Mouse (Mus musculus): ENCODE data around the gene Dguok.

Dguok gene

GRCm38 (mm10) chr6:83506258-83507167 lies at the start of gene Dguok:
Gene Dguok, minus strand, starts transcription at chr6:83506969.
- DNase-seq (ENCODE audit: low spot score) = peak; percentile 100

GRCm38 (mm10) chr6:83555972-83556371 lies 49.2 kb upstream of the Dguok start:
- DNase-seq (ENCODE audit: low spot score) = no peak

GRCm38 (mm10) chr6:83548346-83548745 lies 41.6 kb upstream of the Dguok start:
- DNase-seq (ENCODE audit: low spot score) = no peak

- DNase-seq (ENCODE audit: low spot score) = no peak
Measured at GRCm38 (mm10) chr6:83545778-83546177, 39.0 kb upstream of the Dguok start.

GRCm38 (mm10) chr6:83541756-83542456 lies 35.1 kb upstream of the Dguok start:
- DNase-seq (ENCODE audit: low spot score) = peak; percentile 83

GRCm38 (mm10) chr6:83540017-83540416 lies 33.2 kb upstream of the Dguok start:
- no peak for DNase-seq (ENCODE audit: low spot score)

- DNase-seq (ENCODE audit: low spot score) = no peak
Measured at GRCm38 (mm10) chr6:83536795-83537059, 30.0 kb upstream of the Dguok start.

GRCm38 (mm10) chr6:83536028-83536794 lies 29.4 kb upstream of the Dguok start, which contains the start of gene Actg2:
Gene Actg2, minus strand, starts transcription at chr6:83536265.
- DNase-seq (ENCODE audit: low spot score) = no peak

GRCm38 (mm10) chr6:83532608-83533007 lies 25.8 kb upstream of the Dguok start:
- DNase-seq (ENCODE audit: low spot score) = no peak

- no peak for DNase-seq (ENCODE audit: low spot score)
Measured at GRCm38 (mm10) chr6:83523194-83523593, 16.4 kb upstream of the Dguok start.

GRCm38 (mm10) chr6:83521784-83522183 lies 15.0 kb upstream of the Dguok start:
- DNase-seq (ENCODE audit: low spot score) = no peak

GRCm38 (mm10) chr6:83518637-83519036 lies 11.9 kb upstream of the Dguok start:
- DNase-seq (ENCODE audit: low spot score) = no peak

- no peak for DNase-seq (ENCODE audit: low spot score)
Measured at GRCm38 (mm10) chr6:83515172-83515571, 8.4 kb upstream of the Dguok start.

- peak; percentile 74 for DNase-seq (ENCODE audit: low spot score)
Measured at GRCm38 (mm10) chr6:83512495-83512894, 5.7 kb upstream of the Dguok start.

GRCm38 (mm10) chr6:83510210-83510609 lies 3.4 kb upstream of the Dguok start:
- peak; percentile 83 for DNase-seq (ENCODE audit: low spot score)

GRCm38 (mm10) chr6:83509442-83509841 lies 2.7 kb upstream of the Dguok start:
- peak; percentile 76 for DNase-seq (ENCODE audit: low spot score)

GRCm38 (mm10) chr6:83507168-83507546 lies 388 bp upstream of the Dguok start:
- no peak for DNase-seq (ENCODE audit: low spot score)

GRCm38 (mm10) chr6:83505554-83505953 lies 1.2 kb downstream of the Dguok start:
- no peak for DNase-seq (ENCODE audit: low spot score)

- DNase-seq (ENCODE audit: low spot score) = no peak
Measured at GRCm38 (mm10) chr6:83503361-83503760, 3.4 kb downstream of the Dguok start.

GRCm38 (mm10) chr6:83502656-83503055 lies 4.1 kb downstream of the Dguok start:
- no peak for DNase-seq (ENCODE audit: low spot score)

- DNase-seq (ENCODE audit: low spot score) = no peak
Measured at GRCm38 (mm10) chr6:83501524-83502310, 5.1 kb downstream of the Dguok start.

- DNase-seq (ENCODE audit: low spot score) = no peak
Measured at GRCm38 (mm10) chr6:83500462-83500861, 6.3 kb downstream of the Dguok start.
